Mouse (Mus musculus) ovary, adult 18-20 months (tissue): ENCODE measurements at regions not wholly inside any gene's neighbourhood (a gene's known extent, or its start where the extent isn't known, plus 50 kb on each side); places are given as distances from the start of the nearest gene placed in this dataset.

Experiments
- DNase-seq: peaks from one replicate; pipeline ENCODE4 v3.0.0; 2022; ENCODE audit warnings: low spot score, mixed read lengths

DNA sequence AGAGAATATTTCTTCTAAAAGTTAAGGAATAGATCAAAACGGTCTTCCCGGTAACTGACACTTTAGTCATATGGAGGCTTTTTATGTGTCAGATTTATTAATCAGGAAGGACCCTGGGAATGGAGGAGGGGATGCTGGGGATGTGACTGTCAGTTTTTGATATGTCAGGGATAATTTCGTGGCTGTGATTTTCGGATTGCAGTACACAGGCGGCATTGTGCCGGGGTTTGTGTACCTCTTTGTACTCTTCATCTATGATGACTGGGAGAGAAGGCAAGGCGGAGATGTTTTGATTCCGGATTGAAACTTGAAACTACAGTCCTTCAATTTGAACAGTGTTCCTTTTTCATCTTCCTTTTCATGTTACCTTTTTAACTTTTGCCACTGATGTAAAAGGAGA is 344.2 kb downstream of the Mdfic start:
- DNase-seq = no peak

DNA sequence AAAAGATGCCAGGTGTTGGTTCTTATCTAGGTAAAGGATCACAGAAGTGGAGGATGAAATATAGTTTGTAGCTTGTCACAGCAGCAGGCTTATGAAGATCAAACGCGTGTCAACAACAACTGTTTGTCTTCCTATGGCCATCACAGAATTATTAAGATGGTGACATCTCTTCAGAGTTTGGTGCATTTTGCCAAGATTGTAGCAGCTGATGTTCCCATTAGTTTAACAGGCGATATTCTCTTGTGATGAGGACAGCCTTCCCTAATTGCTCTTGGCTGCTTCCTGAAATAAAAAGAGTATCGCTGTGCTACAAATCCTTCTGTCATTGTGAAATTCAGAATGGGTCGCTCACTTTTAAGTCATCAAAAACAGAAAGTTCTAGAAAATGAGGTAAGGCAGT is 344.7 kb downstream of the Mdfic start:
- DNase-seq = no peak

DNA sequence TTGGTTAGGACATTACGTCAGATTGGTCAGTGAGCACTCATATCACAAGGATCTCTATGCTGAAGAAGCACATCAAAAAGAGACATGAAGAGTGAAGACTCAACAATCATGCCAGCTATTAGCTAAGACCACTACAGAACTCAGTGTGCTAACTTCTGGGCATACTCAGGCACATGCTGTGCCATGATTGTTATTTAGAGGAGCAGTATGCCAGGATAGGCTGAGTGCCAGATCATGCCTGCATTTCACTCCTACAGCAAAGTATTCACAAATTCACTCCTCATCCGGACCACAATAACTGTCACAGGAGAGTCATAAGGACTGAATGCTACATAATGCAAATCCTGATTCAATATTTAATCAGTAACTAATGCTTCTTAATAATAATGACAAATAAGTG is 355.8 kb downstream of the Mdfic start:
- DNase-seq = peak; percentile 3

DNA sequence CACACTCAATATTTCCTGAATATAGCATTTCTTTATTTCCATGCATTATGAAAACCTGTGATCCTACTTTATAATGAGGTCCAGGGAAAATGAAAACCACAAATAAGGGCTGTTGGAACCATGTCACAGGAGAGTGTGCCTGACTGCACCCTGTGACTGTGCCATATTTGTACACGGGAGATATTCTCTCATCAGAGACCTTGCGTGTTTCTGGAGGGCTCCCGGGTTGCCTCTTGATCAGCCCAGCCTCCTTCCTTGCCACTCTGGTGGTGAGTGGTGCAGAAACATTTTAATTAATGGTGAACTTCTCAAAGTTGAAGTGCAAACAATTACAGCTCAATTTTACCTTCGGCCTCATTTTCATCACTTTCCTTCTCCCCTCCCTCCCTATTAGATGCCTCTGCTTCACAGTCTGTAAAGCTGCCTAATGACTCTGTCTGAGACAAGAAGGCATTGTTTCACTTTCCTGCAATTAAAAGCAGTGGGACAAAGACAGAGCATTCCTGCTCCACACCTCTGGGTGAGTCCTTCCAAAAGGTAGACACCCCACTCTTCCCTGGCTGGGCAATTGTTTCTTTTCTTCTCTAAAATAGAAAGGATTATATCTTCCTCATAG is 356.8 kb downstream of the Mdfic start:
- no peak for DNase-seq

DNA sequence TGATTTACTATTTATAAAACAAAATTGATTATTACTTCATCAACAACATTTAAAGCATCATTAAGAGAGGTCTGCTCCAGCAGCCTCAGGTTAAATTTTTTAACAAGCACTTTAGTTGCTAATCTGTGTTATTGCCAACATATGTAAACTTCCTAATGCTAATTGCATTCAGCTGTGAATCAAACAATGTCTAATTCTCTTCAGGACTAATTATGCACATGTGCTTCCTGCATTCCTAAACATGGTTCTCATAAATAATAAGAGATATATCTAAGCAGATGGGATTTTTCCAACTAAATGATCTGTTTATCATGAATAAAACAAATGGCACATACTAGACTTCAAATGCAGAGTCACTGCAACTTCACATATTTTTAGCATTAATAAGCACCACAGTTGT is 357.5 kb downstream of the Mdfic start:
- no peak for DNase-seq

DNA sequence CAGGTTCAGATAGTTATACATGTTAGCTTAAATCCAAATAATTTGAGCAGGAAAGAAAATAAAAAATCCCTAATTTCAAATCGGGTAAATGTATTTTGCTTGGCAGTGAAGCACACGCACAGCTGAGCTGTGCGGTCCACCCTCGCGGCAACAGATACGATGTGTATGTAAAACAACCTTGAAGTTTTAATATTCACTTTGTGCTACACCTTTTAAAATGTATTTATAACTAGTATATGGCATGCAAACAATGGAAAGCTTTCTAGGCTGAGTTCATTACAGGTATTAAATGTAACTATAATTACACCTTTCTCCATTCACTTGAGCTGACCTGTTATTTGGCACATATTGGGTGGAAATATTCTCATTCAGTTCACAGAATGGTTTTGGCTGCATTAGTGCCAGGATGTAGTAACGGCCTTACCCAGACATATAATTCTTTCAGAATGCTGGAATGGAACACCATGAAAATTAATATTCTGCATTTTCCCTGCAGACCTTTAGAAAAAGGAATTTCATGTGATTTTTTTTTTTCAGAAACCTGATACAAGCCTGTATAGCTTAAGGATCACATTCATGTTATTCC is 366.6 kb downstream of the Mdfic start:
- DNase-seq = no peak

DNA sequence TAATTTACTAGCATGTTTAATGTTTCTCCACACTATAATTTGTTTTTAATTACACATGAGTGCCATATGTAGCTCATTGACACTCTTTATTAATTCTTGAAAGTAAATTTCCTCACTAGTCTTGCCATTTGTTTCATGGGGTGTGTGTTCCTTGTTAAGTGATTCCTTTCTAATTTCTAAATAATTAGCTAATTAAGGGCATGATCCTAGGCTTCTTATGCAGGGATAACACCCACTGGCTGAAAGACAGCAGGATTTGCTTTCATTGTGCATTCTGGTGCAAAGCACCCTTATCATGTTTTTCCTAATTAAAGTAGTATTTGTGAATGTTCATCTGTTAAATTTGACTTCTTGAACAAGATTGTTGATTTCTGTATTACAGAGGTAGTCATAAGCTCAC is 378.3 kb downstream of the Mdfic start:
- no peak for DNase-seq

DNA sequence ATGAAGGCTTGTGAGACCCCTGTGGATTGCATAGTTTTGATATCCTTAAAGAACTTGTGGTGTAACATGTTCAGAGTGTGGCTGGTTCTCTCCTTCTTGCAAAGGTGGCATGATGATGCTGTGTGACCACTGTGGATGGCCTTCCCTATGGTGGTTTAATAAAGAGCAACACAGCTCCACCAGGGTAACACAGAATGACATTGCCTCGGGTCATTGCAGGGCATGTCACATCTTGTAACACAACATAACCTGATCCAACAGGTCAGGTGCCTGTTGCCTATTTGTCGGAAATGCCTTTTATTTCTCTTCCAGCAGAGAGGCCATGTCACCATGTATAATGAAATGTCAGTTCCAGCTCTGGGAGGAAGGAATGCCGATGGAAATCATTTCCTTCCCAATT is 420.5 kb downstream of the Mdfic start:
- no peak for DNase-seq

DNA sequence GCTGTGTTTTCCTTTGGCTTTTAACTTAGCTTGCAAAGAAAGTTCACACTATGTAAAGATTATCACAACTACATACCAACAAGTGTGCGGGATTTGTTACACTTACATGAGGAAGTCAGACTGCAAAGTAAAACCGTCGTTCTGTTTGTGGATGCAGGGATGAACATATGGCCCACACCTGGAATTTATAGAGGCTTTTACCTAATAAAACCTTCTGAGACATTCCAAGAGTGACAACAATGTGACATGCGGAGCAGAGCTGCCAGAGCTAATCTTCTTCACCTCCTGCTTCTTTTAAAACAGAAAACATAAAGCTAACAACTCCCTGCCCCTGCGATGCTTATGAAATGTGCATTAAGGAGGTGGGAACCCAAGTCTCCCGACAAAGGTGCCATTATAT is 424.1 kb downstream of the Mdfic start:
- no peak for DNase-seq

DNA sequence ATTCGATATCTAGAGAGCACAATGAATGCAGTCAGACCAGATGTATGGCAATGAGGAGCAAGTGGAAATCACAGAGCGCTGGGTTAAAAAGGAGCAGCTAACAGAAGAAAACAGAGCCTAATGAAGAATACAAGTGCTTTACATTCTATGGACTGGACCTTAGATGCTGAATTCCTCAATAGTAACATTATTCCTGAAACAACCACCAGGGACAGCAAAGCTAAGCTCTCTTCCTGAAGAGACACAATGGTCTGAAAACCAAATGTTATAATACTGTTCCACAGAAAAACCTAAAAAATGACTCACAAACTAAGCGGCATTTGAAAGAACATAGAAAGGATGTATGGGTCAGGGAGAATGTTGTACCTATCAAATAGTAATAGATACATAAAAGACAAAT is 430.1 kb downstream of the Mdfic start:
- DNase-seq = no peak

DNA sequence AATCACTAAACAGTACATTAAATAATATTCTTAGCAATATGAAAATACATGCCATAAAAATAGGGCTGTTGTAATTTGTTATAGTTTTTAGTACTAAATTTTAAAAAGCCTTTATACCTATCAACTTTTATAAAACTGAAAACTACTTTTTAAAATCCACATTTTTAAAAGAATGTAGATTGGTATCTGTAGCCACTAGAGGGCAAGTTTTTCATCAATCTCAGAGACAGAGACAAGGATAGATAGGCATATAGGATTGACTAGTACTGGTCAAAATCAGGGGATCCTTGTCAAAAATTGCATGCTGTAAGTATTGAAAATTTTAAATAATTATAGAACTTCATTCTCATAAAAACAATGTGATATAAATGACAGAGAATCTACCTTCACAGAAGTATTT is 431.0 kb downstream of the Mdfic start:
- no peak for DNase-seq

DNA sequence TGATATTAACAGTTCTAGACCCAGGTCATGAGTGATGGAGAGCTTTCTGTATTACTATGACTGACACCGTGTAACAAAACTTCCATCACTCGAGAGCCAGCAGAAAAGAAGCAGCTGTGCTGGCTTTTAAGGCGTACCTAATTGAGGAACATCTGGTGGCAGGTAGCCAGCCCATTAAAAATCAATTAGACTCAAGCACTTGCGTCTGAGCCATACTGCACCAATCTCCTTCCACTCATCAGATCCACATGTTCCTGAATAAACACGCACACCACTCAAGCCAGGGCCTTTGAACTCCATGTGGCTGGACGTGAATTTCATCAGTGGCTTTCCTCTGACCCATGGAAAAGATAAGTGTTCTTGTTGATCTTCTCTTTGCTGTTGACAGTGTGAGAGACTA is 432.2 kb downstream of the Mdfic start:
- no peak for DNase-seq

DNA sequence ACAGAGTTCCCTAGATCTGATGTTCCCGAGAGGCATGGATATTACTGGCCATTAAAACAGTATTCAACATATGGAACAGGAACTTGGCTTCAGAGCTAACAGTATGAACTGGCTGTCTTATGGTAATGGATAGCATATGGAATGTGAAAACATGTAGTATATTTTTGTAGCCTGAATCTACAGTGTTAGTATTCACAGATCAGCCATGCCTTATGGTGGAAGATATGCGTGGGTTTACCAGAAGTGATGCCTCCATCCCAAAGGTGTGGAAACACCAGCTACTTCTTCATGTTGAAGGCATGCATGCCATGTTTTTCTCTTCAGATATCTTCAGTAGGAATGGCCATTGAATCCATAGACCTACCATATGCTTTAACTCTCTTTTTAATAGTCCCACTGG is 444.6 kb downstream of the Mdfic start:
- no peak for DNase-seq

DNA sequence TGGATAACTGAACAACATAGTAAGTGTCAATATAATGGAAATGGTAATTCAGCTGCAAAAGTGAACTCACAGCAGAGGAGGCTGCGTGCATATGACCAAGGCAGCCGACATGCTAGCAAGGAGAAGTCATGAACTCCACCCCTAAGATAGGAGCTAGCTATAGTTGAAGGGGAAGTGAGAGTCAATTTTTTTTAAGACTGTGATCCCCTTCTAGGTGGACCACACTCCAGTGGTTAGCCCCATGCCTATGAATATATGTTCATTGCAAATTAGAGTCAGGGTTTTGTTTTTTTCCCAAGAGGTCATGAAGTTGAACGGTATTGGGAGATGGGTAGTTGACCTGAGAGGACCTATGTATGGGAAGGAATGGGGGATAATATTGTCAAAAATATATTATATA is 451.4 kb downstream of the Mdfic start:
- DNase-seq = no peak

DNA sequence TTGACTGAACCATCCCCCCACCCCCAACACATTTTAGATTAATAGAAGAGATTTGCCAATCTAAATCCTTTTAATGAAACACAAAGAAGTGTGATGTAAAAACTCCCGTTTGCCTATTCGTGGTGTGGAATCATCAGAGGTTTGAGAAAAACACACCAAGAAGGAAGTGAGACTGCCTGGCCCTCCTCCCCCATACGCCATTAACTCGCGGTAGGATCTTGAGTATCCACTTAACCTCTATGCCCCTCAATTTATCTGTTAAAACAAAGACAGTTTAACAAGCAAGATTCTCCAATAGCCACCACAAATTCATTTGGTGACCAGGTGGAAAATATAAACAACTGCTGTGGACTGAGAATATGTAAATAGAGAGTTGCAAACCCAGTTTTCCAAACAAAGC is 456.9 kb downstream of the Mdfic start:
- DNase-seq = no peak

DNA sequence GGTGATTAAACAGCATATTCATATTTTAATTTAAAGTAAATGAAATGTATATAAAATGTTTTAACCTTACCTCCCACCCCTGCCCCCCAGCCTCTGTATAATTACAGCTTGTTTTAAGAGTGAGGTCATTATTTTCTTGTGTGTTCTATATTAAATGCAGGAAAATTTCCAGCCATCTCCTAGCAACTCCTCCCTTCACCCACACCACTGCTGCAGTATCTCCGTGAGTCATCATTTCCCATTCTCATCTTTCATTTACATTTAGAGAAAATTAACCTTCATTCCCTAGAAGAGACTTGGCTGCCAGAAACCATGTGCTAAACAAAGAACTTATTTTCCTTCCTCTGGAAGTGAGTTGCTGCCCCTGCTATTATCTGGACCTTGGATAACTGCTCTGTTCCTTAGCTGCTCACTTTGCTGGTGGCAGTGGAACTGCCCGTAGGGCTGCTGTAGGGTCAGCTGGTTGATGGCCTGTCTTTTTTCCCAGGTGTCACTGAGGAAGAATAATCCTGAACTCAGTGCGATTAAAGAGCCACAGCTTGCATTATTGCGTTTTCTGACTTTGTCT is 467.6 kb downstream of the Mdfic start:
- DNase-seq = no peak

DNA sequence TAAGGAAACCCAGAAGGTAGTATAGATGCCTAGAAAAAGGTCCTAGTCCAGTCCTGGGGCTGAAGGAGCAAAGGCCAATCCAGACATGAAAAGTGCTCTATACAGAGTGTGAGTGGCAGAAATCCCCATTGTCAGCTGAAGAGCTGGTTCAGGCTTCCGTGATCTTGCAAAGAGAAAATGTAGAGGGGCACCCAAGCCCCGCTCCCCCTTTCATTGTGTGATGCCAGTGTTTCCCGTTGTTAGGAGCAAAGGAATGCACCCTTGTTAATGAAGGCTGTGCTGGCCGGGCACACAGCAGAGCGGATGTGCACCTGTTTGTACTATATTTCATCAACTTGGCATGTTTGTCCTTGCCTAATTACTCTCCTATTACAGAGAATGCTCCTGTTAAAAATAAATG is 492.5 kb downstream of the Mdfic start:
- no peak for DNase-seq

DNA sequence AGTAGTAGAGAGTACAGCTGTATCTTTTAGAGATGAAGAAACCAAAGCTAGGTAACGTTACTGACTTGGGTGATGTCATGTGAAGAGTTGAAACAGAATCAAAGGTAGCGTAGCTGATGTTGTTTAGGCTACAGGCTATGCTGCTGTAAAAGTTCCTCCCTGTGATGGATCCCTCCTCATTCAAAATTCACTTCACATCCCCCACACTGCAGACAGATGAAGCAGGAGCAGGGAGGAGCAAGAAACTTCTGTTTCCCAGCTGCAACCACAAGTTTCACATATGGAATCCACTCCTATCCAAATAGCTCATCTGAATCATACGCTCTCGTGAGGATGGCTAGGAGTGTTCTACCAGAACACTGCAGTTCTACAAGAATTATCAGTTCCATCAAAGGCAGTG is 493.2 kb downstream of the Mdfic start:
- no peak for DNase-seq

DNA sequence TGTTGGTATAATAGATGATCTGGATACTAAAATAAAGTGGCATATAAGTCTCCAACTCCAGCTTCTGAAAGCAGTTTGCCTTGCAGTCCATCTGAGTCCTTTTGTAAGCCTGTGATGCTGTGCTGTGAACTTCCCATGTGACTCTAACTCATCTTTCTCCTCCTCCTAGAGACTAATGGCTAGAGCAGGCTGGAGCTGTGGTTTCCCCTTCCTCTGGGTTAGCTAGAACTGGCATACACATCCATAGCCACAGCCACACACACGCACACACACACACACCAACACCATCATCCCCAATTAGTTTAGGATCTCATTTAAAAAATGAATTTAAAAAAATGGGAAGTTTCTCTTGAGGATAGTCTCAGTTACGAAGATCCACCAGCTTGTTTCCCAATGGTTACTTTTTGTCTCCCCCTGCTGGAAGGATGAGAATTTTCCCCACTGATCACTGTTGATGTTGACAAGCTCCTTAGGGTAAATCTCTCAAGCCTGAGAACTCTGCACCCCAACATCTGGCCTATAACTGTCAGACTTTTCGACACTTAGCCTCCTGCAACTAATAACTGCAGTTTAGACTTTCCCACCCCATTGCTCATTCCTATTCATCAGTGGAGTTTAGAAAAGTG is 500.7 kb downstream of the Mdfic start:
- no peak for DNase-seq
